Mouse (Mus musculus) brain, embryonic 14.5 days (tissue): ENCODE data around the gene Apol9a.

Experiments
- CTCF ChIP-seq: fragments of 200-500 bp; IDR thresholded peaks from 2 replicates; pipeline ENCODE4 v1.5.1; 2012; ENCODE audit warnings: inconsistent platforms, mild to moderate bottlenecking, moderate library complexity, borderline replicate concordance; ENCODE audit not compliant: insufficient read depth, insufficient read length; ENCODE audit errors: extremely low read depth
- POLR2A ChIP-seq: fragments of 200-500 bp; IDR thresholded peaks from 2 replicates; pipeline ENCODE4 v1.6.1; 2012; ENCODE audit warnings: mild to moderate bottlenecking, inconsistent platforms, borderline replicate concordance; ENCODE audit not compliant: poor library complexity, insufficient read depth, insufficient read length, severe bottlenecking; ENCODE audit errors: extremely low read depth

DNA sequence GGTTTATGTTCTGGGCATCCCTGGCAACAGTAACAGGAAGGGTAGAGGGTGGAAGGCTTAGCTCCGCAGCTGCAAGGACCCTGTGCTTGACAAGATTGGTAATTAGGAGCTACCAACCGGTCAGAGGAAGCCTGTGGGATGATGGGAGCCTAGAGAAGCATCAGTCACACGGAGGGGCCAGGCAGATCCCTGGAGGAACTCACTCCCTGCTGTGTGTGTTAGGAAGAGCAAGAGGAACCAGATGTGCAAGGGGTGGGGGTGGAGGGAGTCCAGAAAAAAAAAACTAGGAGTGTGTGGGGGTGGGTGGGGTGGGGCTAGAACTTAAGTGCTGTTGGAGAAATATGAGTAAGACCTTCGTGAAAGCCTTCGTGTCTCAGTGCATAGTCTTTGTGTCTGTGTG is 48.0 kb downstream of the Apol9a start:
- TF ChIP-seq CTCF: no peak
- TF ChIP-seq POLR2A: no peak
